12 mouse cellular contexts compared by ENCODE assay signal in the genomic region with DNA sequence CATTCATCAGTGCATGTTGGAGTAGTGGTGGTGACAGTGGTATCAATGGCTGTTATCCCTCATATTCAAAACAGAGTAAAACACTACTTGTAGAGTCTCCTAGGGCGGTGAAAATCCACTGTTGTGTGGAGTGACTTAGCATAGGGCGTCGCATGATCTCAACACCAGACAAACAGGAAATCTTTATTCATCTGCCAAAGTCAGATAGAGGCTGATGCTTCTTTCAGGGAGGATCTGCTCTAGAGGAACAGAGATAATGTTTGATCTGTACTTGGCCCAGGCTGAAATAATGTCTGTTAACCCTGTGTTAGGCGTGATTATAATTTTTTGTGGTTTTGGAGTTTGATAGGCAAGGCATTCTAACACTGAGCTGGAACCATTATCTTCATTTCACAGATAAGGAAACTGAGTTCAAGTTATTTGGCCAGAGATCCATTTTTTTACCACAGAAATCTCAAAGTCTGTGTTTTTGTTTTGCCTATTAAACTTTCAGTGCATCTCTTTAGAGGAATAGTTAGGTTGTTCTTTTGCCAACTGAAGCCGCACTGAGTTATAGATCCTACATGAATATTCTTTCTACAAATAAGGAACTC. TPM values are rescaled to one million over a fixed set of nuclear protein-coding genes. Genes with fewer than 3 reads are reported as not detected.
DNase-seq lines count a peak whose midpoint lies in the region; ATAC-seq and TF ChIP-seq lines count a peak whose summit lies in the region.
"Had no signal": no experiment of that assay in that cellular context is flagged by ENCODE, and none has a peak within 500 bp of the region (broad histone marks: within the 10 kb centered on the region; RNA-seq: fewer than 3 reads in every experiment).

No protein-coding gene starts in this region.

- H3K9me3 ChIP-seq in kidney, embryonic 16.5 days (ENCODE audit: low read length), result no peaks in the 10 kb centered on the region
- no peaks in the 10 kb centered on the region for H3K9me3 ChIP-seq in hindbrain, embryonic 16.5 days (ENCODE audit: control insufficient read depth, low read length)
- H3K9me3 ChIP-seq: hindbrain, embryonic 12.5 days had no signal

- peak; percentile 50 for DNase-seq in kidney, adult 2 months
- DNase-seq in CD4-positive helper T cell, adult 2 months (ENCODE audit: low read depth, low spot score), result peak; percentile 7
- peak; percentile 67 for DNase-seq in c-Kit-positive CD71-positive TER-119-negative erythroid progenitor cells, embryonic 14.5 days (ENCODE audit: low read depth)
- DNase-seq in lung, postnatal 10 days, result peak; percentile 48
- DNase-seq: adrenal gland, adult 2 months; cerebellum, adult 11-12 months had no signal

- no peak for TF ChIP-seq POLR2A in kidney, adult 2 months (IDR thresholded peaks at IDR 0.05; ENCODE audit: low read depth, low read length)

- H3K27me3 ChIP-seq in kidney, adult 2 months (replicated peaks; ENCODE audit: control insufficient read depth, insufficient read depth, low read length), result no peaks in the 10 kb centered on the region
- no peaks in the 10 kb centered on the region for H3K27me3 ChIP-seq in kidney, embryonic 16.5 days (ENCODE audit: insufficient read depth, low read length)
- H3K27me3 ChIP-seq in hindbrain, embryonic 16.5 days (replicated peaks; ENCODE audit: control insufficient read depth, insufficient read depth, low read length), result no peaks in the 10 kb centered on the region
- H3K27me3 ChIP-seq: hindbrain, embryonic 12.5 days had no signal

- H3K4me3 ChIP-seq in kidney, adult 2 months (ENCODE audit: insufficient read depth, low read depth, low read length), result no peak overlapping the region
- no peak overlapping the region for H3K4me3 ChIP-seq in kidney, embryonic 16.5 days (ENCODE audit: low read length)
- H3K4me3 ChIP-seq in hindbrain, embryonic 16.5 days (ENCODE audit: low read length), result no peak overlapping the region
- H3K4me3 ChIP-seq: erythroblast, embryonic 14.5 days; hindbrain, embryonic 12.5 days had no signal

- H3K9ac ChIP-seq in kidney, embryonic 16.5 days (replicated peaks; ENCODE audit: low read length), result no peak overlapping the region
- no peak overlapping the region for H3K9ac ChIP-seq in hindbrain, embryonic 16.5 days (ENCODE audit: low read depth, low read length)
- H3K9ac ChIP-seq: hindbrain, embryonic 12.5 days had no signal

- no peaks in the 10 kb centered on the region for H3K4me1 ChIP-seq in kidney, adult 2 months (ENCODE audit: control insufficient read depth, insufficient read depth, low read length)
- H3K4me1 ChIP-seq in kidney, embryonic 16.5 days (ENCODE audit: insufficient read depth, low read length), result peaks cover 6% of the 10 kb centered on the region; the same call in 1 of the 2 replicates
- no peaks in the 10 kb centered on the region for H3K4me1 ChIP-seq in hindbrain, embryonic 16.5 days (ENCODE audit: control insufficient read depth, insufficient read depth, low read depth, low read length)
- H3K4me1 ChIP-seq: hindbrain, embryonic 12.5 days had no signal

- no peaks in the 10 kb centered on the region for H3K36me3 ChIP-seq in kidney, adult 2 months (ENCODE audit: control insufficient read depth, insufficient read depth, low read length)
- no peaks in the 10 kb centered on the region for H3K36me3 ChIP-seq in kidney, embryonic 16.5 days (ENCODE audit: insufficient read depth, low read length)
- no peaks in the 10 kb centered on the region for H3K36me3 ChIP-seq in hindbrain, embryonic 16.5 days (ENCODE audit: control insufficient read depth, insufficient read depth, low read length)
- H3K36me3 ChIP-seq: hindbrain, embryonic 12.5 days had no signal

- WGBS in kidney, adult 2 months, result 67% methylated on average over 5 of the region's 5 CpGs
- WGBS in kidney, embryonic 16.5 days, result 76% methylated on average over 5 of the region's 5 CpGs
- 84% methylated on average over 5 of the region's 5 CpGs for WGBS in hindbrain, embryonic 16.5 days

- peak overlapping the region; percentile 47 for H3K27ac ChIP-seq in kidney, adult 2 months (ENCODE audit: insufficient read depth, low read depth, low read length)
- no peak overlapping the region for H3K27ac ChIP-seq in kidney, embryonic 16.5 days (ENCODE audit: low read length)
- H3K27ac ChIP-seq in hindbrain, embryonic 16.5 days (ENCODE audit: low read depth, low read length), result no peak overlapping the region
- H3K27ac ChIP-seq: hindbrain, embryonic 12.5 days had no signal

- ATAC-seq in kidney, embryonic 16.5 days (ENCODE audit: low FRiP score, low TSS enrichment), result no peak
- ATAC-seq in erythroid progenitor cell, adult 5-6 weeks (replicated peaks; ENCODE audit: low FRiP score, poor library complexity, severe bottlenecking), result no peak
- no peak for ATAC-seq in hindbrain, embryonic 16.5 days

- no peak overlapping the region for H3K4me2 ChIP-seq in kidney, embryonic 16.5 days (replicated peaks; ENCODE audit: low read depth, low read length)
- H3K4me2 ChIP-seq in hindbrain, embryonic 16.5 days (ENCODE audit: low read length), result no peak overlapping the region
- H3K4me2 ChIP-seq: heart, embryonic 11.5 days; hindbrain, embryonic 12.5 days had no signal

- no peak for TF ChIP-seq CTCF in kidney, adult 2 months (conservative IDR thresholded peaks at IDR 0.05; ENCODE audit: insufficient read depth, insufficient read length, low read depth, low read length)

RNA-seq across cellular contexts. Expression of a gene that starts 31.7 kb away (rescaled TPM):
- 4.4 and 5.3 TPM in 2 replicates for polyA plus RNA-seq in kidney, adult 2 months (2012; rRNA removed)
- polyA plus RNA-seq in kidney, embryonic 16.5 days (2015; fragmentation: Nextera tagmentation; extraction: Ambion mirVana), result 4.5 and 5.0 TPM in 2 replicates
- total RNA-seq in erythroid progenitor cell, adult 5-6 weeks (2015; ENCODE audit: low replicate concordance), result 3.2 and 3.8 TPM in 2 replicates
- total RNA-seq in erythroid progenitor cell, adult 5-6 weeks (2017; ENCODE audit: low replicate concordance), result 1.5 and 1.7 TPM in 2 replicates
- 3.3 and 3.5 TPM in 2 replicates for polyA plus RNA-seq in hindbrain, embryonic 16.5 days (2015; fragmentation: Nextera tagmentation; extraction: Ambion mirVana)

RNA-seq across cellular contexts. Expression of a gene that starts 51.3 kb away (rescaled TPM):
- 10.3 and 10.6 TPM in 2 replicates for polyA plus RNA-seq in kidney, adult 2 months (2012; rRNA removed)
- polyA plus RNA-seq in kidney, embryonic 16.5 days (2015; fragmentation: Nextera tagmentation; extraction: Ambion mirVana), result 23.1 and 24.8 TPM in 2 replicates
- total RNA-seq in erythroid progenitor cell, adult 5-6 weeks (2015; ENCODE audit: low replicate concordance), result 10.5 and 33.9 TPM in 2 replicates
- total RNA-seq in erythroid progenitor cell, adult 5-6 weeks (2017; ENCODE audit: low replicate concordance), result 12.3 and 30.9 TPM in 2 replicates
- polyA plus RNA-seq in hindbrain, embryonic 16.5 days (2015; fragmentation: Nextera tagmentation; extraction: Ambion mirVana), result 35.8 and 37.6 TPM in 2 replicates

RNA-seq across cellular contexts. Expression of a gene that starts 51.4 kb away (rescaled TPM):
- polyA plus RNA-seq in kidney, adult 2 months (2012; rRNA removed), result 2.4 and 3.2 TPM in 2 replicates
- 21.1 and 25.1 TPM in 2 replicates for polyA plus RNA-seq in kidney, embryonic 16.5 days (2015; fragmentation: Nextera tagmentation; extraction: Ambion mirVana)
- total RNA-seq in erythroid progenitor cell, adult 5-6 weeks (2015; ENCODE audit: low replicate concordance), result 2.5 and 16.9 TPM in 2 replicates
- total RNA-seq in erythroid progenitor cell, adult 5-6 weeks (2017; ENCODE audit: low replicate concordance), result 8.4 and 11.9 TPM in 2 replicates
- polyA plus RNA-seq in hindbrain, embryonic 16.5 days (2015; fragmentation: Nextera tagmentation; extraction: Ambion mirVana), result 25.3 and 26.8 TPM in 2 replicates

Comparison
In these comparisons a context has a peak if more than half of its experiments do, and no peak if none do; other contexts are left out.
1. DNase-seq: peak in every context shown above with its lines; median percentile 67 in c-Kit-positive CD71-positive TER-119-negative erythroid progenitor cells, embryonic 14.5 days; 50 in kidney, adult 2 months; 48 in lung, postnatal 10 days; 7 in CD4-positive helper T cell, adult 2 months.